Mouse (Mus musculus) hindbrain, embryonic 11.5 days (tissue): ENCODE measurements around the gene Mturn. TPM values are rescaled to one million over a fixed set of nuclear protein-coding genes. Genes with fewer than 3 reads are reported as not detected.

ENCODE experiments used
- polyA plus RNA-seq: library from polyadenylated mRNA; unstranded; fragments of >200 nt; fragmentation: Nextera tagmentation; extraction: Ambion mirVana; gene quantifications from 2 replicates; pipeline ENCODE4 v1.2.1, GENCODE M21; 2014

Gene Mturn
- polyA plus RNA-seq, 1 experiment from 2014 or later = 32.4 TPM

Other genes starting within 250 kb of the Mturn start
- 70.4 and 75.2 TPM in 2 replicates for gene Scrn1, start 115.1 kb upstream of the Mturn start, polyA plus RNA-seq
- gene Plekha8, start 86.5 kb upstream of the Mturn start, polyA plus RNA-seq = 16.8 and 19.6 TPM in 2 replicates
- gene Fkbp14, start 84.3 kb upstream of the Mturn start, polyA plus RNA-seq = 16.2 and 17.9 TPM in 2 replicates
- 3.2 and 3.6 TPM in 2 replicates for gene Znrf2, start 135.3 kb downstream of the Mturn start, polyA plus RNA-seq